Mouse (Mus musculus) olfactory bulb, adult 2 months (tissue): ENCODE results near the gene Palm. TPM values are rescaled to one million over a fixed set of nuclear protein-coding genes. Genes with fewer than 3 reads are reported as not detected.

Source experiments
- H3K27ac ChIP-seq: fragments of 200-500 bp; 2 replicates; pipeline ENCODE4 v1.5.1; 2012; ENCODE audit warnings: low read depth, low read length; ENCODE audit not compliant: insufficient read depth
- H3K4me1 ChIP-seq: fragments of 200-500 bp; 2 replicates; pipeline ENCODE4 v1.6.1; 2012; ENCODE audit warnings: low read length; ENCODE audit not compliant: control insufficient read depth, insufficient read depth
- H3K4me3 ChIP-seq: fragments of 200-500 bp; 2 replicates; pipeline ENCODE4 v1.5.1; 2012; ENCODE audit warnings: mild to moderate bottlenecking, low read depth, low read length, moderate library complexity; ENCODE audit not compliant: insufficient read depth
- CTCF ChIP-seq: fragments of 200-500 bp; IDR thresholded peaks from 2 replicates; pipeline ENCODE4 v1.5.1; 2012; ENCODE audit warnings: low read depth, mild to moderate bottlenecking, low read length, moderate library complexity; ENCODE audit not compliant: insufficient read depth
- POLR2A ChIP-seq: fragments of 200-500 bp; IDR thresholded peaks from 2 replicates; pipeline ENCODE4 v1.6.1; 2012; ENCODE audit warnings: mild to moderate bottlenecking, low read depth, low read length, moderate library complexity; ENCODE audit not compliant: insufficient read depth
- WGBS: fragments of 180-500 bp; shearing (Covaris S2); methylation state at CpG from one replicate; pipeline ENCODE4 v1.1.7; 2018; 5-methylcytosine and 5-hydroxymethylcytosine counted together
- polyA plus RNA-seq: library from polyadenylated mRNA; stranded (reverse); fragments of >200 nt; gene quantifications from 2 replicates; pipeline ENCODE4 v1.2.4, GENCODE M21; 2012; ENCODE audit warnings: low replicate concordance; ENCODE audit not compliant: missing spikeins, insufficient read depth, insufficient read length

The Palm gene
- polyA plus RNA-seq, 1 experiment: not detected

- H3K4me1 ChIP-seq: peaks cover 72% of the 10 kb centered on the region
- peak overlapping the region; percentile 94 for H3K27ac ChIP-seq
- H3K4me3 ChIP-seq: no peak overlapping the region
- 70% methylated on average over 11 of the region's 11 CpGs for WGBS
- no peak for TF ChIP-seq POLR2A
- TF ChIP-seq CTCF: no peak
Observed at GRCm38 (mm10) chr10:79805636-79806035, 12.3 kb downstream of the Palm start.

GRCm38 (mm10) chr10:79806331-79806730 lies 13.0 kb downstream of the Palm start:
- Histone ChIP-seq H3K4me3 (no peak overlapping the region), H3K27ac (peak overlapping the region; percentile 94; the same call in 1 of the 2 replicates), H3K4me1 (peaks cover 68% of the 10 kb centered on the region)
- TF ChIP-seq POLR2A: no peak
- TF ChIP-seq CTCF: no peak
- 88% methylated on average over 9 of the region's 9 CpGs for WGBS

- Histone ChIP-seq H3K4me3 (no peak overlapping the region), H3K27ac (peak overlapping the region; percentile 94; the same call in 1 of the 2 replicates), H3K4me1 (peaks cover 63% of the 10 kb centered on the region)
- WGBS: 84% methylated on average over 10 of the region's 10 CpGs
- TF ChIP-seq CTCF: no peak
- no peak for TF ChIP-seq POLR2A
Observed at GRCm38 (mm10) chr10:79806972-79807371, 13.6 kb downstream of the Palm start.

- no peak overlapping the region for H3K4me3 ChIP-seq
- peak overlapping the region; percentile 32; the same call in 1 of the 2 replicates for H3K27ac ChIP-seq
- 58% methylated on average over 11 of the region's 11 CpGs for WGBS
- TF ChIP-seq POLR2A: no peak
- no peak for TF ChIP-seq CTCF
- H3K4me1 ChIP-seq: peaks cover 59% of the 10 kb centered on the region
Observed at GRCm38 (mm10) chr10:79807826-79808225, 14.5 kb downstream of the Palm start.

GRCm38 (mm10) chr10:79808728-79809127 lies 15.4 kb downstream of the Palm start:
- Histone ChIP-seq H3K27ac (no peak overlapping the region), H3K4me3 (no peak overlapping the region), H3K4me1 (peaks cover 52% of the 10 kb centered on the region)
- 84% methylated on average over 11 of the region's 11 CpGs for WGBS
- TF ChIP-seq CTCF: no peak
- TF ChIP-seq POLR2A: no peak

- no peak for TF ChIP-seq POLR2A
- TF ChIP-seq CTCF: peak; percentile 92
- no peak overlapping the region for H3K27ac ChIP-seq
- WGBS: 26% methylated on average over 15 of the region's 15 CpGs
- peaks cover 21% of the 10 kb centered on the region for H3K4me1 ChIP-seq
- H3K4me3 ChIP-seq: no peak overlapping the region
Observed at GRCm38 (mm10) chr10:79811736-79812637, 18.6 kb downstream of the Palm start.

GRCm38 (mm10) chr10:79814271-79814842 lies 21.0 kb downstream of the Palm start:
- H3K4me3 ChIP-seq: no peak overlapping the region
- no peak overlapping the region for H3K27ac ChIP-seq
- WGBS: 92% methylated on average over 5 of the region's 5 CpGs
- TF ChIP-seq POLR2A (no peak), CTCF (no peak)
- peaks cover 7% of the 10 kb centered on the region; the same call in 1 of the 2 replicates for H3K4me1 ChIP-seq

- TF ChIP-seq CTCF: no peak
- no peak for TF ChIP-seq POLR2A
- H3K4me1 ChIP-seq: peaks cover 7% of the 10 kb centered on the region; the same call in 1 of the 2 replicates
- no peak overlapping the region for H3K4me3 ChIP-seq
- WGBS: 81% methylated on average over 12 of the region's 12 CpGs
- H3K27ac ChIP-seq: no peak overlapping the region
Observed at GRCm38 (mm10) chr10:79815671-79816494, 22.5 kb downstream of the Palm start.

- TF ChIP-seq POLR2A (no peak), CTCF (no peak)
- H3K4me1 ChIP-seq: peaks cover 4% of the 10 kb centered on the region; the same call in 1 of the 2 replicates
Observed at GRCm38 (mm10) chr10:79817111-79817510, 23.7 kb downstream of the Palm start.

More at GRCm38 (mm10) chr10:79817111-79817510, 23.7 kb downstream of the Palm start:
- 75% methylated on average over 2 of the region's 2 CpGs for WGBS
- no peak overlapping the region for H3K27ac ChIP-seq
- H3K4me3 ChIP-seq: no peak overlapping the region
